Mouse (Mus musculus): Measurements from ENCODE around the gene Cers5.
"Not testable (repeated sequence)": the region's sequence is repeated elsewhere in the genome, so short reads cannot be mapped to it uniquely, and the experiment has no call there.

The Cers5 gene

GRCm38 (mm10) chr15:99704881-99705280 is 67.8 kb downstream of the Cers5 start:
- DNase-seq = no peak

- peak; percentile 71 for DNase-seq
Measured at GRCm38 (mm10) chr15:99704041-99704681, 68.5 kb downstream of the Cers5 start.

- DNase-seq = no peak
Measured at GRCm38 (mm10) chr15:99703676-99704040, 69.0 kb downstream of the Cers5 start.

- no peak for DNase-seq
Measured at GRCm38 (mm10) chr15:99703104-99703503, 69.6 kb downstream of the Cers5 start.

GRCm38 (mm10) chr15:99701999-99702900 is 70.4 kb downstream of the Cers5 start, which contains the start of gene Smarcd1:
Gene Smarcd1 (plus strand): TSS chr15:99702129.
- peak; percentile 96 for DNase-seq

GRCm38 (mm10) chr15:99701640-99701998 is 71.1 kb downstream of the Cers5 start:
- DNase-seq = not testable (repeated sequence)

GRCm38 (mm10) chr15:99700219-99701106 is 72.2 kb downstream of the Cers5 start:
- no peak for DNase-seq

GRCm38 (mm10) chr15:99699715-99700114 is 73.0 kb downstream of the Cers5 start:
- no peak for DNase-seq

GRCm38 (mm10) chr15:99698533-99699085 is 74.1 kb downstream of the Cers5 start:
- peak; percentile 70 for DNase-seq

- no peak for DNase-seq
Measured at GRCm38 (mm10) chr15:99697309-99697708, 75.4 kb downstream of the Cers5 start.

GRCm38 (mm10) chr15:99691976-99692375 is 80.7 kb downstream of the Cers5 start:
- DNase-seq = no peak

GRCm38 (mm10) chr15:99690924-99691323 is 81.8 kb downstream of the Cers5 start:
- no peak for DNase-seq

- peak; percentile 69 for DNase-seq
Measured at GRCm38 (mm10) chr15:99688712-99689111, 84.0 kb downstream of the Cers5 start.

All from right cerebral cortex, adult 18-20 months (tissue).